Mouse (Mus musculus) C2C12 (cell line): ENCODE data around the gene Cage1.

Source experiments
- CEBPB ChIP-seq: IDR thresholded peaks from one replicate; pipeline ENCODE4 v1.6.1; 2011; ENCODE audit warnings: low read depth, mild to moderate bottlenecking, control low read depth, moderate library complexity
- CTCF ChIP-seq: IDR thresholded peaks from one replicate; pipeline ENCODE4 v1.5.1; 2011; ENCODE audit not compliant: control insufficient read depth, insufficient read depth, insufficient read length
- MAX ChIP-seq: IDR thresholded peaks from one replicate; pipeline ENCODE4 v1.6.1; 2011; ENCODE audit warnings: mild to moderate bottlenecking, control low read depth
- MYOG ChIP-seq: IDR thresholded peaks from one replicate; pipeline ENCODE4 v1.6.1; 2011; ENCODE audit not compliant: control insufficient read depth, insufficient read length; ENCODE audit errors: extremely low read depth
- USF1 ChIP-seq: IDR thresholded peaks from one replicate; pipeline ENCODE4 v1.6.1; 2011; ENCODE audit warnings: low read depth, mild to moderate bottlenecking, control low read depth, moderate library complexity

GRCm38 (mm10) chr13:37959936-37960335 is 76.9 kb downstream of the Cage1 start:
- TF ChIP-seq CTCF, result no peak
- no peak for TF ChIP-seq USF1
- TF ChIP-seq MYOG, result no peak
- TF ChIP-seq MAX, result no peak
- TF ChIP-seq CEBPB, result no peak
